Mouse (Mus musculus): ENCODE results near the gene Mmp9. TPM values are rescaled to one million over a fixed set of nuclear protein-coding genes. Genes with fewer than 3 reads are reported as not detected.

Gene Mmp9
- polyA plus RNA-seq, 1 experiment from 2014 or later: 0.33 TPM

Other genes starting within 250 kb of the Mmp9 start
- not detected in 2 replicates for gene Spint4, start 242.3 kb upstream of the Mmp9 start, polyA plus RNA-seq (2016; fragmentation: Nextera tagmentation; extraction: Ambion mirVana)
- not detected in 2 replicates for gene Spint5, start 225.5 kb upstream of the Mmp9 start, polyA plus RNA-seq (2016; fragmentation: Nextera tagmentation; extraction: Ambion mirVana)
- 0.95 and 0.98 TPM in 2 replicates for gene Wfdc3, start 194.8 kb upstream of the Mmp9 start, polyA plus RNA-seq (2016; fragmentation: Nextera tagmentation; extraction: Ambion mirVana)
- 93.1 and 93.2 TPM in 2 replicates for gene Dnttip1, start 194.8 kb upstream of the Mmp9 start, polyA plus RNA-seq (2016; fragmentation: Nextera tagmentation; extraction: Ambion mirVana)
- gene Ube2c, start 170.9 kb upstream of the Mmp9 start, polyA plus RNA-seq (2016; fragmentation: Nextera tagmentation; extraction: Ambion mirVana): 607 and 617 TPM in 2 replicates
- gene Tnnc2, start 160.8 kb upstream of the Mmp9 start, polyA plus RNA-seq (2016; fragmentation: Nextera tagmentation; extraction: Ambion mirVana): 0.79 and 1.3 TPM in 2 replicates
- gene Snx21, start 155.0 kb upstream of the Mmp9 start, polyA plus RNA-seq (2016; fragmentation: Nextera tagmentation; extraction: Ambion mirVana): 9.0 and 12.2 TPM in 2 replicates
- 14.7 and 18.4 TPM in 2 replicates for gene Acot8, start 135.9 kb upstream of the Mmp9 start, polyA plus RNA-seq (2016; fragmentation: Nextera tagmentation; extraction: Ambion mirVana)
- 9.1 and 9.9 TPM in 2 replicates for gene Zswim3, start 135.7 kb upstream of the Mmp9 start, polyA plus RNA-seq (2016; fragmentation: Nextera tagmentation; extraction: Ambion mirVana)
- 24.3 and 24.6 TPM in 2 replicates for gene Zswim1, start 118.1 kb upstream of the Mmp9 start, polyA plus RNA-seq (2016; fragmentation: Nextera tagmentation; extraction: Ambion mirVana)
- gene Spata25, start 112.2 kb upstream of the Mmp9 start, polyA plus RNA-seq (2016; fragmentation: Nextera tagmentation; extraction: Ambion mirVana): 0.36 TPM in 1 of 2 replicates, not detected in the other
- 93.0 and 105 TPM in 2 replicates for gene Ctsa, start 107.9 kb upstream of the Mmp9 start, polyA plus RNA-seq (2016; fragmentation: Nextera tagmentation; extraction: Ambion mirVana)
- gene Neurl2, start 107.3 kb upstream of the Mmp9 start, polyA plus RNA-seq (2016; fragmentation: Nextera tagmentation; extraction: Ambion mirVana): 4.0 and 6.9 TPM in 2 replicates
- 20.2 and 24.9 TPM in 2 replicates for gene Pltp, start 83.1 kb upstream of the Mmp9 start, polyA plus RNA-seq (2016; fragmentation: Nextera tagmentation; extraction: Ambion mirVana)
- gene Pcif1, start 61.5 kb upstream of the Mmp9 start, polyA plus RNA-seq (2016; fragmentation: Nextera tagmentation; extraction: Ambion mirVana): 73.7 and 86.7 TPM in 2 replicates
- gene Zfp335, start 29.0 kb upstream of the Mmp9 start, polyA plus RNA-seq (2016; fragmentation: Nextera tagmentation; extraction: Ambion mirVana): 18.0 and 21.3 TPM in 2 replicates
- 0.83 and 1.0 TPM in 2 replicates for gene Slc12a5, start 20.0 kb downstream of the Mmp9 start, polyA plus RNA-seq (2016; fragmentation: Nextera tagmentation; extraction: Ambion mirVana)
- 92.9 and 105 TPM in 2 replicates for gene Ncoa5, start 94.1 kb downstream of the Mmp9 start, polyA plus RNA-seq (2016; fragmentation: Nextera tagmentation; extraction: Ambion mirVana)
- 10.5 and 11.5 TPM in 2 replicates for gene Cd40, start 114.8 kb downstream of the Mmp9 start, polyA plus RNA-seq (2016; fragmentation: Nextera tagmentation; extraction: Ambion mirVana)
- not detected in 2 replicates for gene 1700025C18Rik, start 150.0 kb downstream of the Mmp9 start, polyA plus RNA-seq (2016; fragmentation: Nextera tagmentation; extraction: Ambion mirVana)

Data from limb, embryonic 10.5 days (tissue).